Mouse (Mus musculus): ENCODE results near the gene Slc6a3. TPM values are rescaled to one million over a fixed set of nuclear protein-coding genes. Genes with fewer than 3 reads are reported as not detected.

Slc6a3 gene
- total RNA-seq, 4 experiments from 2014 or later: not detected

DNA sequence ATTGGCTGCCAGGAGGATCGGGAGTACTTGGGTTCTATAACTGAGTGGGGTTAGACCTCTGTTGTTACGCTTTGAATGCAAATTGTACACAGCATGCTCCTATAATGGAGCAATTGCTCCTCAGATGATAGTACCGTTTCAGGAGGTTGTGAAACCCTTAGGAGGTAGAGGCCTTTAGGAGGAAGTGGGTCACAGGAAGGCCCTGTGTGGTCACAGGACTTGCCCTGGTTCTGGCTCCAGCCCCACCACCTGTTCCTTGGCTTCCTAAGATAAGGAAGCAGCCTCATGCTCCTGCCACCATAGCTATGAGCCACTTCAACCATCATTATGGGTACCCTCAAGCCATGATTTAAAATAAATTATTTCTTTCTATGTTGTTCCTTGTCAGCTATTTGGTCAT, 54.9 kb downstream of the Slc6a3 start:
- no peak for DNase-seq (ENCODE audit: low spot score in 2 of 2)

DNA sequence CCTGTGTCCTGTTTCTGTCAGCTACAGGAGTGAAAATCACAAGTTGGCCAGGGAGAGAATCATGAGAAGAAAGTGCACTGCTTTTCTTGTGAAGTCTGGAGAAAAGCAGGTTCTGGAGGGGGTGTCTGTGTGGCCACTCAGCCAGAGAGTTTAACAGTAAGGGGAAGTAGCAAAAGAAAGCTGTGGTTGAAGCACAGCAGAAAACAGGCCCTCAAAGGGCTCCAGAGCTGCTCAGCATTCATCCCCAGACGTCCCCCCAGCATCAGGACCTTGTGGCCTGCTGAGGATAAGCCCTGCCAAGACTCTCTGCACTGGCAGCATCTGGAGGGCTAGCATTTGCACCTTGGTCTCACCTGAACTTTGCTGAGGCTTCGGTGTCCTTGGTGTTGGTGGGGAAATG, 56.0 kb downstream of the Slc6a3 start:
- no peak for DNase-seq (ENCODE audit: low spot score in 2 of 2)

DNA sequence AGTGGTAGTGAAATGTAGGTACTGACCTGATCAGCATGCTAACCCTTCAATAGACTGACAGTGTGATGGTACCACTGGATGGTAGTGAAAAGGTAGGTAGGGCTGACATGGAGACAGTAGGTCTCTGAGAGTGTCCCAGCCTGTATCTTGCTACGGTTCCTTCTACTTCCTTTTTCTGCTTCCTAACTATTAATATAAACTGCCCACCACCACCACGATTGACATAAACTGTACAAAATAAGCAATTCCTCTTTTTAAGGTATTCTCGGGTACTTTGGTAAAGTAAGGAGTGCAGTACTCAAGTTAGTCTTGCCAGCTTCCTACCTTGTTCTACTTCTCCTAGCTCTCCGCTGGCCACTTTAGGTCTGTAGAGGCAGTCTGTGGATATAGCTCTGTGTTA, 59.7 kb downstream of the Slc6a3 start:
- no peak for DNase-seq (ENCODE audit: low spot score in 2 of 2)

DNA sequence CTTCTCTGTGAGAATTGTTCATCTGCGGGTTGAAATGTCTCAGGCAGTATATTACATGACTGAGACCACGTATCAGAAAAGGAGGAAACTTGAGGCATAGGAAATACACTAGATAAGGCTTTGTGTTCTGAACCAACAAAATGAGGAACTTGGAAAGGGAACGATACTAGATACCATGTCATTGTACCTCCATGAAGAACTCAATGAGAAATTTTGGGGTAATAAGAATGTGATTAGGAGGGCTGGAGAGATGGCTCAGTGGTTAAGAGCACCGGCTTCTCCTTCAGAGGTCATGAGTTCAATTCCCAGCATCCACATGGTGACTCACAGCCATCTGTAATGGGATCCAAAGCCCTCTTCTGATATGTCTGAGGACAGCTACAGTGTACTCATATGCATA, 63.7 kb downstream of the Slc6a3 start:
- DNase-seq (ENCODE audit: low spot score in 2 of 2): no peak

DNA sequence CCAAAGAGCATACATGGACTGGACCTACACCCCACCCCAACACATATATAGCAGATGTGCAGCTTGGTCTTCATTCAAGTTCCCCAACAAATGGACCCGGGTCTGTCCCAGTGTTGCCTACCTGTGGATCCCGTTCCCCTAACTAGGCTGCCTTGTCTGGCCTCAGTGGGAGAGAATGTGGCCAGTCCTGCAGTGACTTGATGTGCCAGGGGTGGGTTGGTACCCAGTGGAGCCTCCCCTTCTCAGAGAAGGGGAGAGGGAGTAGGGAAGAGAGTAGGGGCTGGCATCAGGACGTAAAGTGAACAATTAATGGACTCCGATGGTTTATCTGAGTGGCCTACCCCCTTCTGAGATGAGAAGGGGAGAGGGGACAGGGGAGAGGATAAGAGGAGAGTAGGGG, 66.5 kb downstream of the Slc6a3 start:
- no peak for DNase-seq (ENCODE audit: low spot score in 2 of 2)

DNA sequence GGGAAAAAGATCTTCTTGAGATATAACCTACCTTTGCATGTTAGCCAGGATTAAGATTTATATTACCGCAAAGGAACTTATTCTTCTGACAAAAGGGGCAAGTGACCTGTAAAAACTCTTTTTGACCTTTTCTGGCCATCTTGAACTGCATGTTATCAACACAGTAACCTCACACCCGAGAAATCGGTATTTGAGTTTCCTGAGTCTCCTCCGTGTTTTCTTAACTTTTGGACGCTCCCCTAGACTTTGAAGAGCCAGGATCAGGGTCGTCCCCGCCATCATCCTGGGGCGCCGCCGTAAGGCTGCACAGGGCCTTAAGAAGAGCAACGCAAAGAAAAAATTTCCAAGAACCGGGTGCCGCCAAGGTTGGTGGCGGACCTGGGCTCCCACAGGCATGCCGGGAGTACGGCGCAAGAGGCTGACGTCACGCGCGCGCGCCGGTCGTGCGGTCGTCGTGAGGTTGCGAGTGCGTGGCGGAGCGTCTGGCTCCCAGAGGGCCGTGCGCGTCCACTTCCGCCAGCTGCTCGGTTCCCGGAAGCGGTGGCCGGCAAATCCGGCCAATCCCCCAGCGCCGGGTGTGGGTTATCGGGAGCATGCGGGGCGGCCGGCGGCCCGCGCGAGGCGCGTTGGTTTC, 67.1 kb downstream of the Slc6a3 start, which contains the start of gene Clptm1l:
Gene Clptm1l (plus strand): TSS at position 485 of the 634 bp plus-strand sequence.
- DNase-seq (ENCODE audit: low spot score in 2 of 2): peak; percentile 90 to 94

DNA sequence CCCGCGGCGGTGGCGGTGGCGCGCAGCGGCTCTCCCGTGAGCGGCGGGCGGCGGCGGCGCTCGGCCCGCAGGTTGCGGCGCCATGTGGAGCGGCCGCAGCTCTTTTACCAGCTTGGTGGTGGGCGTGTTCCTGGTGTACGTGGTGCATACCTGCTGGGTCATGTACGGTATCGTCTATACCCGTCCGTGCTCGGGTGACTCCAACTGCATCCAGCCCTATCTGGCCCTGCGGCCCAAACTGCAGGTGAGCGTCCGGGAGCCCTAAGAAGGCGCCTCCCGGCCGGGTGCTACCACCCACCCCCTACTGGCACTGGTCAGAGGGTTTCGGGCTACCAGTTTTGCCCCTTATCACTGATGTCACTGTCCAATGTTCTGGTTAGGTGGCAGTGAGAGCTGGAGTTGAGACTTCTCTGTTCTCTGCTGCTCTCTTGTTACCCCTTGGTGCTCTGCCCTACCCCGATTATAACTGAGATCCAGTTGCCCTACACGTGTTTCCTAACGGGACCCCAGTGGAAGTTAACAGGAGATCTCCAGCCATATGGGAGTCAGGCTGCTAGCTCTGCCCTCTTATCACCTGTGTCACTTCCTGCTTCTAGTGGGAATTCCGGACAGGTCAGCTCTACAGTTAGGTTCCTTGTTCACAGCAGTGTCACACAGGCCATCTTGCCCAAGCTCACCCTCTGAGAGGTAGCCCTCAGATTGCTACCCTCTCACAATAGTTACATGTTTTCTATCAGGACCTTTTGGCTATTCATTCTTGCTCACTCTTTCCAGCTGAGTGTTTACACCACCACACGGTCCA, 67.8 kb downstream of the Slc6a3 start:
- DNase-seq (ENCODE audit: low spot score in 2 of 2): no peak

DNA sequence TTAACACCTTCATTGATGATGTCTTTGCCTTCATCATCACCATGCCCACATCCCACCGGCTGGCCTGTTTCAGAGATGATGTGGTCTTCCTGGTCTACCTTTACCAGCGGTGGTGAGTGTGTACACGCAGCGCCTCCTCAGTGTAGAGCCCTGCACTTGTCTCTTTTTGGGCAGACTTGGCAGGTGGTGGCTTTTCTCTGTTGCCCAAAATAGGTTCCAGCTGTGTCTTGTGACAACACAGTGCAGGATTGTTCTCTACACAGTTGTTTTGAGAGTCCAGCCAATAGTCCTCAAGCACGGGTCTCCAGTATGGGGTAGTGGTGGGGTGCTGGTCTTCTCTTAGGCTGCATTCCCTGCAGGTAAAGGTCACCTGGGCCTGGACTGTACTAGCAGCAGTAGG, 81.9 kb downstream of the Slc6a3 start:
- DNase-seq (ENCODE audit: low spot score in 2 of 2): no peak

DNA sequence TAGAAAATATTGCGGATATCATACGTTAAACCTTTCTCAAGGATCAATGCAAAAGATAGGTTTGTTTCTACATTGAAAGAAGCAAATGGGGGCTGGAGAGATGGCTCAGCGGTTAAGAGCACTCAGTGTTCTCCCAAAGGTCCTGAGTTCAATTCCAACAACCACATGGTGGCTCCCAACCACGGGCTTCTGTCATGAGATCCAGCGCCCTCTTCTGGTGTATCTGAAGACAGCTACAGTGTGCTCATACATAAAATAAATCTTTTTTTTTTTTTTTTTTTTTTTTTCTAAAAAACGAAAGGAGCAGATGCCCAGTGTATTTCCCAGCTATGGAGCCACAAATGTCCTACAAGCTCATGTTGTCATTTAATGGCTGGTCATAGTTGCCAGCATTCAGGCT, 84.1 kb downstream of the Slc6a3 start:
- no peak for DNase-seq (ENCODE audit: low spot score in 2 of 2)

DNA sequence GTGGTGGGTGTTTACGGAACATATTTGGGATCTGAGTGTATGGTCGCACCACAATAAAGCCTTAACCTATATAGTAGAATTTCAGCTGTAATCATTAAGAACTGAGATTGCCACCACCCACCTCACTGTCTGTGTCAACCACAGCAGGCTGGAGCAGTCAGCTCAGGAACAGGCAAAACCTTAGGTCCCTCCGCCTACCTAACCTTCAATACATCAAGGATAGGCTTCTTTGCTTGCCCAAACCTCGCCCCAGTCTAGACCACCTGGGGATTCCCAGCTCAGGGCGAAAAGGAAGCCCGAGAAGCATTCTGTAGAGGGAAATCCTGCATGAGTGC, 89.8 kb downstream of the Slc6a3 start:
- DNase-seq (ENCODE audit: low spot score in 2 of 2): no peak

DNA sequence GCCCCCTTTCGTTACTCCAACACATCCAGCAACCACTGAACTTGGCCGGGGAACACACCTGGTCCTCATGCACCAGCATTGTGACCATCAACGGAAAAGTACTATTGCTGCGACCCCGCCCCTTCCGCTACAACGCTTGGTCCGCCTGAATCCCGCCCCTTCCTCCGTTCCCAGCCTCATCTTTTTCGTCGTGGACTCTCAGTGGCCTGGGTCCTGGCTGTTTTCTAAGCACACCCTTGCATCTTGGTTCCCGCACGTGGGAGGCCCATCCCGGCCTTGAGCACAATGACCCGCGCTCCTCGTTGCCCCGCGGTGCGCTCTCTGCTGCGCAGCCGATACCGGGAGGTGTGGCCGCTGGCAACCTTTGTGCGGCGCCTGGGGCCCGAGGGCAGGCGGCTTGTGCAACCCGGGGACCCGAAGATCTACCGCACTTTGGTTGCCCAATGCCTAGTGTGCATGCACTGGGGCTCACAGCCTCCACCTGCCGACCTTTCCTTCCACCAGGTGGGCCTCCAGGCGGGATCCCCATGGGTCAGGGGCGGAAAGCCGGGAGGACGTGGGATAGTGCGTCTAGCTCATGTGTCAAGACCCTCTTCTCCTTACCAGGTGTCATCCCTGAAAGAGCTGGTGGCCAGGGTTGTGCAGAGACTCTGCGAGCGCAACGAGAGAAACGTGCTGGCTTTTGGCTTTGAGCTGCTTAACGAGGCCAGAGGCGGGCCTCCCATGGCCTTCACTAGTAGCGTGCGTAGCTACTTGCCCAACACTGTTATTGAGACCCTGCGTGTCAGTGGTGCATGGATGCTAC, 90.4 kb downstream of the Slc6a3 start, which contains the start of gene Tert:
Gene Tert (plus strand): TSS at position 167 of the 805 bp plus-strand sequence.
- no peak for DNase-seq (ENCODE audit: low spot score in 2 of 2)

Other genes with a start within 250 kb of the Slc6a3 start
- gene Mrpl36, start 208.2 kb upstream of the Slc6a3 start, total RNA-seq (2022): 10 to 100 TPM; 42.2 to 48.7 (median 46.7) TPM
- 100 to 1,000 TPM; 435 to 476 (median 448) TPM for gene Ndufs6, start 208.2 kb upstream of the Slc6a3 start, total RNA-seq (2022)
- gene Lpcat1, start 69.5 kb upstream of the Slc6a3 start, total RNA-seq (2022): 1 to 10 TPM; 1.6 to 3.4 (median 2.6) TPM
- 10 to 100 TPM; 34.3 to 42.0 (median 37.0) TPM for gene Clptm1l, start 67.3 kb downstream of the Slc6a3 start, total RNA-seq (2022)
- gene Tert, start 90.2 kb downstream of the Slc6a3 start, total RNA-seq (2022): under 1 TPM in 1 of 4 experiments, not detected in 3; 0.15 TPM
- gene Slc6a18, start 141.3 kb downstream of the Slc6a3 start, total RNA-seq (2022): under 1 TPM in 3 of 4 experiments, not detected in 1; 0.07 to 0.43 (median 0.12) TPM
- not detected for gene Slc6a19, start 168.1 kb downstream of the Slc6a3 start, total RNA-seq (2022)
- 1 to 10 TPM; 3.5 to 5.1 (median 3.6) TPM for gene Slc12a7, start 196.3 kb downstream of the Slc6a3 start, total RNA-seq (2022)

Data from gastrocnemius, adult 8-10 months (tissue).